Mouse (Mus musculus): Measurements from ENCODE around the gene Reep3. TPM values are rescaled to one million over a fixed set of nuclear protein-coding genes. Genes with fewer than 3 reads are reported as not detected.
A peak's percentile ranks its signal among the peaks of the same experiment; 100 is the strongest.

The Reep3 gene
- polyA plus RNA-seq, 2 experiments: 35.0 to 41.3 TPM

- H3K4me1 ChIP-seq (ENCODE audit: control insufficient read depth, insufficient read depth, low read length): no peaks in the 10 kb centered on the region; the same call in 1 of the 2 replicates
- DNase-seq (ENCODE audit: low spot score) (peak; percentile 87), ATAC-seq (ENCODE audit: low FRiP score, low read depth) (peak; percentile 62; the same call in 1 of the 2 replicates)
- H3K27ac ChIP-seq (replicated peaks; ENCODE audit: low read depth, low read length): peak overlapping the region; percentile 63
- no peak overlapping the region for H3K9ac ChIP-seq (ENCODE audit: low read depth, low read length, severe bottlenecking)
- WGBS: 39% methylated on average over 9 of the region's 9 CpGs
- no peak overlapping the region for H3K4me2 ChIP-seq (replicated peaks; ENCODE audit: low read depth, low read length, severe bottlenecking)
- H3K9me3 ChIP-seq (ENCODE audit: control insufficient read depth, low read length): no peaks in the 10 kb centered on the region
- H3K36me3 ChIP-seq (ENCODE audit: control insufficient read depth, insufficient read depth, low read length): no peaks in the 10 kb centered on the region
- no peaks in the 10 kb centered on the region for H3K27me3 ChIP-seq (ENCODE audit: control insufficient read depth, insufficient read depth, low read length)
- H3K4me3 ChIP-seq (replicated peaks; ENCODE audit: low read length): no peak overlapping the region
- TF ChIP-seq POLR2A (IDR thresholded peaks at IDR 0.05; ENCODE audit: borderline replicate concordance, extremely low read depth, insufficient read depth, insufficient read length): no peak
Measured at GRCm38 (mm10) chr10:66966391-66967109, 130.2 kb downstream of the Reep3 start.

- no peak for ATAC-seq (ENCODE audit: low FRiP score, low read depth)
- no peak overlapping the region for H3K27ac ChIP-seq (replicated peaks; ENCODE audit: low read depth, low read length)
Measured at GRCm38 (mm10) chr10:66960136-66960535, 136.6 kb downstream of the Reep3 start.

More at GRCm38 (mm10) chr10:66960136-66960535, 136.6 kb downstream of the Reep3 start:
- Histone ChIP-seq H3K9me3 (ENCODE audit: control insufficient read depth, low read length) (no peaks in the 10 kb centered on the region), H3K9ac (ENCODE audit: low read depth, low read length, severe bottlenecking) (no peak overlapping the region), H3K4me2 (replicated peaks; ENCODE audit: low read depth, low read length, severe bottlenecking) (no peak overlapping the region), H3K27me3 (ENCODE audit: control insufficient read depth, insufficient read depth, low read length) (no peaks in the 10 kb centered on the region), H3K36me3 (ENCODE audit: control insufficient read depth, insufficient read depth, low read length) (no peaks in the 10 kb centered on the region), H3K4me3 (replicated peaks; ENCODE audit: low read length) (no peak overlapping the region), H3K4me1 (ENCODE audit: control insufficient read depth, insufficient read depth, low read length) (no peaks in the 10 kb centered on the region)
- TF ChIP-seq POLR2A (IDR thresholded peaks at IDR 0.05; ENCODE audit: borderline replicate concordance, extremely low read depth, insufficient read depth, insufficient read length): no peak
- no peak for DNase-seq (ENCODE audit: low spot score)
- WGBS: 82% methylated on average over 8 of the region's 8 CpGs

Other genes starting within 250 kb of the Reep3 start
- 29.1 and 34.5 TPM in 2 replicates for gene Jmjd1c, start 820 bp downstream of the Reep3 start, polyA plus RNA-seq (2012; rRNA removed)
- gene Jmjd1c, start 820 bp downstream of the Reep3 start, polyA plus RNA-seq (2014; fragmentation: Nextera tagmentation; extraction: Ambion mirVana): 52.2 and 55.8 TPM in 2 replicates
- 12.5 and 16.8 TPM in 2 replicates for gene Nrbf2, start 188.4 kb upstream of the Reep3 start, polyA plus RNA-seq (2012; rRNA removed)
- gene Nrbf2, start 188.4 kb upstream of the Reep3 start, polyA plus RNA-seq (2014; fragmentation: Nextera tagmentation; extraction: Ambion mirVana): 38.7 and 41.4 TPM in 2 replicates

Data from limb, embryonic 14.5 days (tissue).